Comparison of ENCODE assay signal across 8 mouse cellular contexts in genomic region chr1:127496737-127497543, GRCm38 (mm10).
A peak's percentile ranks its signal among the peaks of the same experiment; 100 is the strongest.
DNase-seq lines count a peak whose midpoint lies in the region.

No protein-coding gene starts in this region.

- no peaks in the 10 kb centered on the region for H3K36me3 ChIP-seq in midbrain, embryonic 10.5 days

- intact Hi-C loops in heart, postnatal 14 days (cut with DNase I) = loop anchor here (5.0 kb wide), 2 partner anchors 200 to 725 kb away; no protein-coding TSS in a partner anchor

- no peak overlapping the region for H3K4me3 ChIP-seq in midbrain, embryonic 10.5 days

- H3K27ac ChIP-seq in midbrain, embryonic 10.5 days (replicated peaks) = no peak overlapping the region

- peak; percentile 32 to 47 for DNase-seq in left cerebral cortex, adult 18-20 months (ENCODE audit: low spot score in 2 of 2)
- no peak for DNase-seq in left cerebral cortex, adult 8-10 months (ENCODE audit: low spot score in 2 of 2)
- DNase-seq in adrenal gland, postnatal 14 days = peak; percentile 83
- DNase-seq in embryo, embryonic 9.5 days (ENCODE audit: extremely low spot score) = peak; percentile 54
- peak; percentile 59 to 72 for DNase-seq in heart, postnatal 14 days
- DNase-seq in kidney, postnatal 36 days = peak; percentile 69 to 81
- DNase-seq in midbrain, embryonic 10.5 days (ENCODE audit: low spot score) = peak; percentile 67
- DNase-seq in spleen, postnatal 4 days (ENCODE audit: low spot score in 2 of 2) = peak; percentile 37 to 74

- H3K27me3 ChIP-seq in midbrain, embryonic 10.5 days (ENCODE audit: low read depth, poor library complexity, severe bottlenecking) = no peaks in the 10 kb centered on the region

- H3K9me3 ChIP-seq in midbrain, embryonic 10.5 days (replicated peaks) = no peaks in the 10 kb centered on the region

- WGBS in midbrain, embryonic 10.5 days = 37% methylated on average over 9 of the region's 9 CpGs

- peaks cover 4% of the 10 kb centered on the region for H3K4me1 ChIP-seq in midbrain, embryonic 10.5 days

Comparison
In these comparisons a context has a peak if more than half of its experiments do, and no peak if none do; other contexts are left out.
1. DNase-seq: peak in left cerebral cortex, adult 18-20 months (2 of 2), adrenal gland, postnatal 14 days (single experiment), embryo, embryonic 9.5 days (single experiment), heart, postnatal 14 days (2 of 2), kidney, postnatal 36 days (2 of 2), midbrain, embryonic 10.5 days (single experiment) and spleen, postnatal 4 days (2 of 2); none in left cerebral cortex, adult 8-10 months (0 of 2).